Mouse (Mus musculus): Measurements from ENCODE around the gene Oser1.

GRCm38 (mm10) chr2:163381246-163381645 lies 43.3 kb downstream of the Oser1 start:
- no peak for TF ChIP-seq CTCF (IDR thresholded peaks at IDR 0.05; ENCODE audit: borderline replicate concordance, insufficient read depth, low read length)
- TF ChIP-seq POLR2A (IDR thresholded peaks at IDR 0.05; ENCODE audit: low read depth, low read length), result no peak
